Mouse (Mus musculus) liver, embryonic 15.5 days (tissue): ENCODE results near the gene Scn8a. TPM values are rescaled to one million over a fixed set of nuclear protein-coding genes. Genes with fewer than 3 reads are reported as not detected.
"Not testable (repeated sequence)": the region's sequence is repeated elsewhere in the genome, so short reads cannot be mapped to it uniquely, and the experiment has no call there.

Experiments used
- ATAC-seq: fragments of 200-750 bp; cut with Nextera tagmentation; 2 replicates; pipeline ENCODE4 v1.8.0; 2017; ENCODE audit warnings: moderate number of reproducible peaks, mild to moderate bottlenecking, moderate library complexity; ENCODE audit not compliant: insufficient read depth
- H3K27ac ChIP-seq: fragments of 300-500 bp; sonication (generic); replicated peaks from 2 replicates; pipeline ENCODE4 v1.5.1; 2015; ENCODE audit warnings: mild to moderate bottlenecking, inconsistent platforms
- H3K27me3 ChIP-seq: fragments of 300-500 bp; sonication (generic); 2 replicates; pipeline ENCODE4 v1.6.1; 2015; ENCODE audit warnings: mild to moderate bottlenecking, inconsistent platforms
- H3K36me3 ChIP-seq: fragments of 300-500 bp; sonication (generic); replicated peaks from 2 replicates; pipeline ENCODE4 v1.6.1; 2015; ENCODE audit warnings: moderate library complexity, mild to moderate bottlenecking, inconsistent platforms
- H3K4me1 ChIP-seq: fragments of 300-500 bp; sonication (generic); replicated peaks from 2 replicates; pipeline ENCODE4 v1.6.1; 2015; ENCODE audit warnings: inconsistent platforms
- H3K4me2 ChIP-seq: fragments of 300-500 bp; sonication (generic); 2 replicates; pipeline ENCODE4 v1.6.1; 2015; ENCODE audit warnings: moderate library complexity, mild to moderate bottlenecking, inconsistent platforms
- H3K4me3 ChIP-seq: fragments of 300-500 bp; sonication (generic); replicated peaks from 2 replicates; pipeline ENCODE4 v1.5.1; 2015; ENCODE audit warnings: mild to moderate bottlenecking, inconsistent platforms
- H3K9ac ChIP-seq: fragments of 300-500 bp; sonication (generic); 2 replicates; pipeline ENCODE4 v1.6.1; 2015; ENCODE audit warnings: moderate library complexity, mild to moderate bottlenecking, inconsistent platforms
- H3K9me3 ChIP-seq: fragments of 300-500 bp; sonication (generic); replicated peaks from 2 replicates; pipeline ENCODE4 v1.6.1; 2016; ENCODE audit warnings: inconsistent platforms
- WGBS: fragments of 180-500 bp; shearing (Covaris S2); methylation state at CpG from one replicate; pipeline ENCODE4 v1.1.7; 2015; ENCODE audit warnings: mixed read lengths; ENCODE audit not compliant: insufficient replicate concordance; 5-methylcytosine and 5-hydroxymethylcytosine counted together
- polyA plus RNA-seq: library from polyadenylated mRNA; unstranded; fragments of >200 nt; fragmentation: Nextera tagmentation; extraction: Ambion mirVana; gene quantifications from 2 replicates; pipeline ENCODE4 v1.2.1, GENCODE M21; 2015

The Scn8a gene
- polyA plus RNA-seq: 0.24 and 0.32 TPM in 2 replicates

GRCm38 (mm10) chr15:100869558-100869957, at the start of gene Scn8a:
Gene Scn8a, plus strand, starts transcription at chr15:100869858.
- WGBS: 51% methylated on average over 7 of the region's 7 CpGs
- H3K9ac ChIP-seq: no peak within 1 kb of the TSS
- H3K27ac ChIP-seq: no peak within 1 kb of the TSS
- no peaks in the 10 kb centered on the region for H3K36me3 ChIP-seq
- peak within 1 kb of the TSS; percentile 33 for H3K4me3 ChIP-seq
- peaks cover 67% of the 10 kb centered on the region for H3K27me3 ChIP-seq
- H3K4me2 ChIP-seq: peak within 1 kb of the TSS; percentile 63
- H3K4me1 ChIP-seq: peaks cover 10% of the 10 kb centered on the region; the same call in 1 of the 2 replicates
- ATAC-seq: no peak
- no peaks in the 10 kb centered on the region for H3K9me3 ChIP-seq

- Histone ChIP-seq H3K27me3 (peaks cover 29% of the 10 kb centered on the region), H3K36me3 (no peaks in the 10 kb centered on the region), H3K9ac (no peak overlapping the region), H3K4me3 (no peak overlapping the region), H3K27ac (no peak overlapping the region), H3K4me2 (no peak overlapping the region), H3K4me1 (no peaks in the 10 kb centered on the region), H3K9me3 (no peaks in the 10 kb centered on the region)
- ATAC-seq: no peak
- 43% methylated on average over 8 of the region's 8 CpGs for WGBS
Measured at GRCm38 (mm10) chr15:100821824-100822223, 47.8 kb upstream of the Scn8a start.

- not testable (repeated sequence) for H3K27ac ChIP-seq, ATAC-seq, H3K9ac ChIP-seq, H3K36me3 ChIP-seq, H3K9me3 ChIP-seq, H3K4me2 ChIP-seq, H3K4me1 ChIP-seq, H3K4me3 ChIP-seq
- H3K27me3 ChIP-seq: peaks cover 29% of the 10 kb centered on the region
- WGBS: 51% methylated on average over 4 of the region's 4 CpGs
Measured at GRCm38 (mm10) chr15:100822370-100822769, 47.3 kb upstream of the Scn8a start.

GRCm38 (mm10) chr15:100825249-100825856, 44.3 kb upstream of the Scn8a start:
- H3K27ac ChIP-seq: no peak overlapping the region
- no peak overlapping the region for H3K4me2 ChIP-seq
- no peaks in the 10 kb centered on the region for H3K36me3 ChIP-seq
- WGBS: 15% methylated on average over 26 of the region's 26 CpGs
- H3K4me3 ChIP-seq: no peak overlapping the region
- no peak overlapping the region for H3K9ac ChIP-seq
- ATAC-seq: no peak
- peaks cover 29% of the 10 kb centered on the region for H3K27me3 ChIP-seq
- H3K4me1 ChIP-seq: no peaks in the 10 kb centered on the region
- no peaks in the 10 kb centered on the region for H3K9me3 ChIP-seq

GRCm38 (mm10) chr15:100826076-100826475, 43.6 kb upstream of the Scn8a start:
- no peaks in the 10 kb centered on the region for H3K36me3 ChIP-seq
- WGBS: 72% methylated on average over 8 of the region's 8 CpGs
- H3K27ac ChIP-seq: no peak overlapping the region
- no peak overlapping the region for H3K4me3 ChIP-seq
- H3K27me3 ChIP-seq: peaks cover 29% of the 10 kb centered on the region
- H3K4me1 ChIP-seq: no peaks in the 10 kb centered on the region
- no peak overlapping the region for H3K9ac ChIP-seq
- H3K9me3 ChIP-seq: no peaks in the 10 kb centered on the region
- no peak overlapping the region for H3K4me2 ChIP-seq
- no peak for ATAC-seq

GRCm38 (mm10) chr15:100829775-100830174, 39.9 kb upstream of the Scn8a start:
- Histone ChIP-seq H3K4me2 (no peak overlapping the region), H3K36me3 (no peaks in the 10 kb centered on the region), H3K4me3 (no peak overlapping the region), H3K9ac (no peak overlapping the region), H3K27me3 (peaks cover 13% of the 10 kb centered on the region), H3K4me1 (no peaks in the 10 kb centered on the region), H3K27ac (no peak overlapping the region), H3K9me3 (no peaks in the 10 kb centered on the region)
- no peak for ATAC-seq
- 73% methylated on average over 9 of the region's 9 CpGs for WGBS

GRCm38 (mm10) chr15:100830682-100831081, 39.0 kb upstream of the Scn8a start:
- Histone ChIP-seq H3K9me3 (no peaks in the 10 kb centered on the region), H3K4me2 (no peak overlapping the region), H3K4me3 (no peak overlapping the region), H3K27ac (no peak overlapping the region), H3K36me3 (no peaks in the 10 kb centered on the region), H3K4me1 (no peaks in the 10 kb centered on the region), H3K27me3 (peaks cover 4% of the 10 kb centered on the region; the same call in 1 of the 2 replicates), H3K9ac (no peak overlapping the region)
- ATAC-seq: no peak
- WGBS: 44% methylated on average over 6 of the region's 6 CpGs

- ATAC-seq: no peak
- H3K9ac ChIP-seq: no peak overlapping the region
- 72% methylated on average over 8 of the region's 8 CpGs for WGBS
- no peak overlapping the region for H3K4me2 ChIP-seq
- H3K27ac ChIP-seq: no peak overlapping the region
- no peaks in the 10 kb centered on the region for H3K4me1 ChIP-seq
- H3K27me3 ChIP-seq: no peaks in the 10 kb centered on the region
- H3K9me3 ChIP-seq: no peaks in the 10 kb centered on the region
- no peak overlapping the region for H3K4me3 ChIP-seq
- no peaks in the 10 kb centered on the region for H3K36me3 ChIP-seq
Measured at GRCm38 (mm10) chr15:100832144-100832543, 37.5 kb upstream of the Scn8a start.

GRCm38 (mm10) chr15:100832784-100833183, 36.9 kb upstream of the Scn8a start:
- no peak overlapping the region for H3K27ac ChIP-seq
- 48% methylated on average over 7 of the region's 7 CpGs for WGBS
- no peaks in the 10 kb centered on the region for H3K9me3 ChIP-seq
- H3K9ac ChIP-seq: no peak overlapping the region
- H3K36me3 ChIP-seq: no peaks in the 10 kb centered on the region
- no peaks in the 10 kb centered on the region for H3K4me1 ChIP-seq
- no peaks in the 10 kb centered on the region for H3K27me3 ChIP-seq
- no peak overlapping the region for H3K4me2 ChIP-seq
- H3K4me3 ChIP-seq: no peak overlapping the region
- ATAC-seq: no peak

GRCm38 (mm10) chr15:100836729-100837128, 32.9 kb upstream of the Scn8a start:
- ATAC-seq: no peak
- H3K27me3 ChIP-seq: peaks cover 5% of the 10 kb centered on the region; the same call in 1 of the 2 replicates
- H3K9me3 ChIP-seq: no peaks in the 10 kb centered on the region
- H3K36me3 ChIP-seq: no peaks in the 10 kb centered on the region
- no peak overlapping the region for H3K9ac ChIP-seq
- no peak overlapping the region for H3K4me3 ChIP-seq
- H3K4me2 ChIP-seq: no peak overlapping the region
- 62% methylated on average over 8 of the region's 8 CpGs for WGBS
- H3K27ac ChIP-seq: no peak overlapping the region
- no peaks in the 10 kb centered on the region for H3K4me1 ChIP-seq

- H3K27ac ChIP-seq: no peak overlapping the region
- H3K9me3 ChIP-seq: no peaks in the 10 kb centered on the region
- no peak overlapping the region for H3K4me3 ChIP-seq
- H3K4me2 ChIP-seq: no peak overlapping the region
- H3K27me3 ChIP-seq: peaks cover 5% of the 10 kb centered on the region; the same call in 1 of the 2 replicates
- H3K4me1 ChIP-seq: no peaks in the 10 kb centered on the region
- H3K36me3 ChIP-seq: no peaks in the 10 kb centered on the region
- no peak for ATAC-seq
- H3K9ac ChIP-seq: no peak overlapping the region
- WGBS: 31% methylated on average over 12 of the region's 12 CpGs
Measured at GRCm38 (mm10) chr15:100838607-100839207, 31.0 kb upstream of the Scn8a start.
